Mouse (Mus musculus): Measurements from ENCODE around the gene Gm11273. TPM values are rescaled to one million over a fixed set of nuclear protein-coding genes. Genes with fewer than 3 reads are reported as not detected.
A peak's percentile ranks its signal among the peaks of the same experiment; 100 is the strongest.

The Gm11273 gene
- polyA plus RNA-seq, 1 experiment from 2014 or later: 8.5 TPM

DNA sequence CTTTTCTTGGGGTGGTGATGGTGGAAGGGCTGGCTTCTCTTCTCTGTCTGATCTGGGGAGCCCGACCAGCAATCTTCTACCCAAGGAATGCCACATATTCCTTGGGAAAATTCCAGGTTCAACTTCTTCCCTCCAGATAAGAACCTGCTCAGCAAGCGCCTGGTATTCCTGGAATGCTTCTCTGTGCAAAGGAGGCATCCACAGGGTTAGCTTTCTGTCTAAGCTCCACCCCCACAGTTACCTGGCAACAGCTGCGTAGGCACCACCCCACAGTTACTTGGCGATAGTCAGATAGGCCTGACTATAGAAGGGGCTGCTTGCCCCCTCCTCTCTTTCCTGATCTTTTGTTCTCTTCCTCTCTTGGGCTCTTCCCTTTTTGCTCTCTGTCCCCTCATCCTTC lies 44.9 kb downstream of the Gm11273 start:
- no peak for ATAC-seq (ENCODE audit: low read depth)

DNA sequence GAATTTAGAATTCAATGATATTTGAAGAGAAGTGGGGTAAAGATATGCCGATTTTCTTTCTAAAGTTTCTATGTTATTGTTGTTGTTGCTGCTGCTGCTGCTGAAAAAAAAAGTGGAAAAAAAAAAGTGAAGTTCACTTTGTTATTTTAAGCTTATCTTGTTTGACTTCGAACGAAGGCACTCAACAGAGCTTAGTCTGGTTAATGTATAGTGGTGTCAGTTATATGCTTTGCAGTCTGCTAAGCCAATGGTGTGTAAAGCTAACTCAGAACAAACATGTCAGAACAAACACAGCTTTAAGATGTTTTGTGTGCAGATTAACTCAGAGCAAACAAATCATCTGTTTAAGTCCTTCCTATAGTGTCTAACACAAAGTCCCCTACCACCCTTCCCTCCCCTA lies 47.1 kb downstream of the Gm11273 start:
- no peak for ATAC-seq (ENCODE audit: low read depth)
- H3K36me3 ChIP-seq (ENCODE audit: control insufficient read depth, insufficient read depth, low read length): 0 out of 2 replicates have a peak, but pooled peaks cover under 1% of the 10 kb centered on the region
- WGBS: 96% methylated on average over 3 of the region's 3 CpGs
- H3K4me3 ChIP-seq (ENCODE audit: low read depth, low read length): no peak overlapping the region
- H3K4me1 ChIP-seq (ENCODE audit: control insufficient read depth, insufficient read depth, low read length): peaks cover 9% of the 10 kb centered on the region; the same call in 1 of the 2 replicates
- H3K4me2 ChIP-seq (ENCODE audit: low read depth, low read length): peak overlapping the region; percentile 72; the same call in 1 of the 2 replicates
- no peaks in the 10 kb centered on the region for H3K9me3 ChIP-seq (ENCODE audit: control insufficient read depth, low read length)
- H3K27me3 ChIP-seq (ENCODE audit: control insufficient read depth, insufficient read depth, low read length): no peaks in the 10 kb centered on the region
- no peak overlapping the region for H3K27ac ChIP-seq (ENCODE audit: low read depth, low read length)
- H3K9ac ChIP-seq (replicated peaks; ENCODE audit: low read depth, low read length): no peak overlapping the region

More for the DNA sequence above, 44.9 kb downstream of the Gm11273 start:
- 21% methylated on average over 4 of the region's 4 CpGs for WGBS
- Histone ChIP-seq H3K36me3 (ENCODE audit: control insufficient read depth, insufficient read depth, low read length) (no peaks in the 10 kb centered on the region), H3K4me1 (ENCODE audit: control insufficient read depth, insufficient read depth, low read length) (peaks cover 9% of the 10 kb centered on the region; the same call in 1 of the 2 replicates), H3K4me2 (ENCODE audit: low read depth, low read length) (no peak overlapping the region), H3K9me3 (ENCODE audit: control insufficient read depth, low read length) (no peaks in the 10 kb centered on the region), H3K27me3 (ENCODE audit: control insufficient read depth, insufficient read depth, low read length) (no peaks in the 10 kb centered on the region), H3K4me3 (ENCODE audit: low read depth, low read length) (no peak overlapping the region), H3K9ac (replicated peaks; ENCODE audit: low read depth, low read length) (no peak overlapping the region), H3K27ac (ENCODE audit: low read depth, low read length) (no peak overlapping the region)

DNA sequence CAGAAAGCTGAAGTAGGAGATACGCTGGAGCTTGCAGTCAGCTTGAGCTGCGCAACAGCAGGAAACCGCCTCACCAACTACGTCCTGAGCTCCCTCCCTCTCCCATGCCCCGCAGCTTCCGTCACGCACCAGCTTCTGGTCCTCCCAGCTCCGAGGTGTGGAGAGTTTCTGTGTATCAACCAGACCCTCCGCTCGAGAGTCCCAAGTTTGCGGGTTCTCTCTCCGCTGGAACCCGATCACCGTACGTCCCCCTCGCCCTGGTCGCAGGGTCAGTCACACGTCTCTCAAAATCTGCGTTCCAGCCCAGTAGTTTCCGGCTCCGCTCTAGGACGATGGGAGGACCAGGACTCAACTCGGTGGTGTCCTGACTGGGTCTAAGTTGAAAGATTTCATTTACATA lies 47.8 kb downstream of the Gm11273 start, which contains the start of gene Zscan26:
TSS of gene Zscan26 (minus strand) at position 282 of the 400 bp plus-strand sequence.
- WGBS: under 1% methylated on average over 23 of the region's 23 CpGs
- peak; percentile 94 for ATAC-seq (ENCODE audit: low read depth)

DNA sequence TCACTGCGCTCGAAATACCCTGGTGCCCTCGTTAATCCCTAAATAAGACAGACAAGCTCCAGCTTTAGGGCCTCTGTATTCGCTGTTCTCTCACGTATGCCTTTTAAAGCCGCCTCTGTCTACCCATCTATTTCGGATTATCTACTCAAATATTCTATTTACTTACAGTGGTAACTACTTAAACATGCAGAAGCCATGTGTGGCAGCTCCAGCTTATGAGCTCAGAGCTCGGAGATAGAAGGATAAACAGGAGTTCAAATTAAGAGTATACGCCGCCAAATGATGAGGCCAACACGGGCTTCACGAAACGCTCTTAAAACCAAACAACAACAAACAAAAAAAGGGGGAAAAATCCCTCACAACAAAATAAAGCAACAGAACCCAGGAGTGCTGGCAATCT lies 48.2 kb downstream of the Gm11273 start:
- peaks cover 9% of the 10 kb centered on the region; the same call in 1 of the 2 replicates for H3K4me1 ChIP-seq (ENCODE audit: control insufficient read depth, insufficient read depth, low read length)
- WGBS: 4% methylated on average over 13 of the region's 13 CpGs
- H3K4me3 ChIP-seq (ENCODE audit: low read depth, low read length): peak overlapping the region; percentile 77
- no peaks in the 10 kb centered on the region for H3K9me3 ChIP-seq (ENCODE audit: control insufficient read depth, low read length)
- peaks cover 10% of the 10 kb centered on the region; the same call in 1 of the 2 replicates for H3K36me3 ChIP-seq (ENCODE audit: control insufficient read depth, insufficient read depth, low read length)
- no peaks in the 10 kb centered on the region for H3K27me3 ChIP-seq (ENCODE audit: control insufficient read depth, insufficient read depth, low read length)
- H3K4me2 ChIP-seq (ENCODE audit: low read depth, low read length): peak overlapping the region; percentile 72
- ATAC-seq (ENCODE audit: low read depth): peak; percentile 36
- H3K27ac ChIP-seq (ENCODE audit: low read depth, low read length): peak overlapping the region; percentile 60; the same call in 1 of the 2 replicates
- peak overlapping the region; percentile 67 for H3K9ac ChIP-seq (replicated peaks; ENCODE audit: low read depth, low read length)

More for the DNA sequence above, 47.8 kb downstream of the Gm11273 start, which contains the start of gene Zscan26:
- H3K4me1 ChIP-seq (ENCODE audit: control insufficient read depth, insufficient read depth, low read length): peaks cover 9% of the 10 kb centered on the region; the same call in 1 of the 2 replicates
- peak within 1 kb of the TSS; percentile 60; the same call in 1 of the 2 replicates for H3K27ac ChIP-seq (ENCODE audit: low read depth, low read length)
- peak within 1 kb of the TSS; percentile 77 for H3K4me3 ChIP-seq (ENCODE audit: low read depth, low read length)
- H3K4me2 ChIP-seq (ENCODE audit: low read depth, low read length): peak within 1 kb of the TSS; percentile 72
- no peaks in the 10 kb centered on the region for H3K9me3 ChIP-seq (ENCODE audit: control insufficient read depth, low read length)
- H3K9ac ChIP-seq (replicated peaks; ENCODE audit: low read depth, low read length): peak within 1 kb of the TSS; percentile 67
- H3K27me3 ChIP-seq (ENCODE audit: control insufficient read depth, insufficient read depth, low read length): no peaks in the 10 kb centered on the region
- peaks cover 6% of the 10 kb centered on the region; the same call in 1 of the 2 replicates for H3K36me3 ChIP-seq (ENCODE audit: control insufficient read depth, insufficient read depth, low read length)

Other genes with a start within 250 kb of the Gm11273 start
- gene Gpx5, start 208.7 kb downstream of the Gm11273 start, polyA plus RNA-seq (2014; fragmentation: Nextera tagmentation; extraction: Ambion mirVana): not detected in 2 replicates
- 0.35 TPM in 1 of 2 replicates, not detected in the other for gene Gpx6, start 189.3 kb downstream of the Gm11273 start, polyA plus RNA-seq (2014; fragmentation: Nextera tagmentation; extraction: Ambion mirVana)
- gene Olfr1367, start 154.5 kb downstream of the Gm11273 start, polyA plus RNA-seq (2014; fragmentation: Nextera tagmentation; extraction: Ambion mirVana): not detected in 2 replicates
- 11.4 and 13.3 TPM in 2 replicates for gene Zscan12, start 138.6 kb downstream of the Gm11273 start, polyA plus RNA-seq (2014; fragmentation: Nextera tagmentation; extraction: Ambion mirVana)
- gene Zkscan3, start 98.7 kb downstream of the Gm11273 start, polyA plus RNA-seq (2014; fragmentation: Nextera tagmentation; extraction: Ambion mirVana): 66.5 and 70.2 TPM in 2 replicates
- 4.1 and 4.6 TPM in 2 replicates for gene Pgbd1, start 60.4 kb downstream of the Gm11273 start, polyA plus RNA-seq (2014; fragmentation: Nextera tagmentation; extraction: Ambion mirVana)
- 23.0 and 25.3 TPM in 2 replicates for gene Zscan26, start 47.7 kb downstream of the Gm11273 start, polyA plus RNA-seq (2014; fragmentation: Nextera tagmentation; extraction: Ambion mirVana)
- gene Nkapl, start 32.9 kb downstream of the Gm11273 start, polyA plus RNA-seq (2014; fragmentation: Nextera tagmentation; extraction: Ambion mirVana): 3.0 and 3.9 TPM in 2 replicates
- 10.5 and 11.3 TPM in 2 replicates for gene Zkscan4, start 22.5 kb downstream of the Gm11273 start, polyA plus RNA-seq (2014; fragmentation: Nextera tagmentation; extraction: Ambion mirVana)
- gene Gm10065, start 22.0 kb downstream of the Gm11273 start, polyA plus RNA-seq (2014; fragmentation: Nextera tagmentation; extraction: Ambion mirVana): not detected in 2 replicates
- 0.18 and 0.67 TPM in 2 replicates for gene AK157302, start 6.2 kb downstream of the Gm11273 start, polyA plus RNA-seq (2014; fragmentation: Nextera tagmentation; extraction: Ambion mirVana)
- 7.0 and 9.5 TPM in 2 replicates for gene Zkscan8, start 29.7 kb upstream of the Gm11273 start, polyA plus RNA-seq (2014; fragmentation: Nextera tagmentation; extraction: Ambion mirVana)
- gene Olfr1366, start 41.4 kb upstream of the Gm11273 start, polyA plus RNA-seq (2014; fragmentation: Nextera tagmentation; extraction: Ambion mirVana): 0.11 and 0.17 TPM in 2 replicates
- gene Olfr1535, start 58.5 kb upstream of the Gm11273 start, polyA plus RNA-seq (2014; fragmentation: Nextera tagmentation; extraction: Ambion mirVana): 0.13 TPM in 1 of 2 replicates, not detected in the other
- gene Olfr1364, start 80.3 kb upstream of the Gm11273 start, polyA plus RNA-seq (2014; fragmentation: Nextera tagmentation; extraction: Ambion mirVana): not detected in 2 replicates
- not detected in 2 replicates for gene Olfr1362, start 112.6 kb upstream of the Gm11273 start, polyA plus RNA-seq (2014; fragmentation: Nextera tagmentation; extraction: Ambion mirVana)
- gene Olfr11, start 141.1 kb upstream of the Gm11273 start, polyA plus RNA-seq (2014; fragmentation: Nextera tagmentation; extraction: Ambion mirVana): not detected in 2 replicates
- not detected in 2 replicates for gene Olfr1361, start 162.0 kb upstream of the Gm11273 start, polyA plus RNA-seq (2014; fragmentation: Nextera tagmentation; extraction: Ambion mirVana)
- not detected in 2 replicates for gene Olfr1360, start 176.0 kb upstream of the Gm11273 start, polyA plus RNA-seq (2014; fragmentation: Nextera tagmentation; extraction: Ambion mirVana)
- gene Olfr1359, start 196.7 kb upstream of the Gm11273 start, polyA plus RNA-seq (2014; fragmentation: Nextera tagmentation; extraction: Ambion mirVana): not detected in 2 replicates
- gene Hist1h2bl, start 214.7 kb upstream of the Gm11273 start, polyA plus RNA-seq (2014; fragmentation: Nextera tagmentation; extraction: Ambion mirVana): 1.5 TPM in 1 of 2 replicates, not detected in the other
- gene Hist1h2ai, start 215.0 kb upstream of the Gm11273 start, polyA plus RNA-seq (2014; fragmentation: Nextera tagmentation; extraction: Ambion mirVana): 7.0 and 9.4 TPM in 2 replicates
- 0.79 and 2.4 TPM in 2 replicates for gene Hist1h3h, start 216.2 kb upstream of the Gm11273 start, polyA plus RNA-seq (2014; fragmentation: Nextera tagmentation; extraction: Ambion mirVana)
- 0.82 TPM in 1 of 2 replicates, not detected in the other for gene Hist1h2bm, start 220.6 kb upstream of the Gm11273 start, polyA plus RNA-seq (2014; fragmentation: Nextera tagmentation; extraction: Ambion mirVana)
- 0.37 and 0.75 TPM in 2 replicates for gene Hist1h4j, start 233.6 kb upstream of the Gm11273 start, polyA plus RNA-seq (2014; fragmentation: Nextera tagmentation; extraction: Ambion mirVana)
- gene Hist1h4k, start 249.1 kb upstream of the Gm11273 start, polyA plus RNA-seq (2014; fragmentation: Nextera tagmentation; extraction: Ambion mirVana): 1.2 TPM in 1 of 2 replicates, not detected in the other

Measured in neural tube, embryonic 14.5 days (tissue).